Mouse (Mus musculus): ENCODE measurements around the gene Tuba1b. TPM values are rescaled to one million over a fixed set of nuclear protein-coding genes. Genes with fewer than 3 reads are reported as not detected.

Gene Tuba1b
- polyA plus RNA-seq, 1 experiment from 2014 or later, result 1,560 TPM

DNA sequence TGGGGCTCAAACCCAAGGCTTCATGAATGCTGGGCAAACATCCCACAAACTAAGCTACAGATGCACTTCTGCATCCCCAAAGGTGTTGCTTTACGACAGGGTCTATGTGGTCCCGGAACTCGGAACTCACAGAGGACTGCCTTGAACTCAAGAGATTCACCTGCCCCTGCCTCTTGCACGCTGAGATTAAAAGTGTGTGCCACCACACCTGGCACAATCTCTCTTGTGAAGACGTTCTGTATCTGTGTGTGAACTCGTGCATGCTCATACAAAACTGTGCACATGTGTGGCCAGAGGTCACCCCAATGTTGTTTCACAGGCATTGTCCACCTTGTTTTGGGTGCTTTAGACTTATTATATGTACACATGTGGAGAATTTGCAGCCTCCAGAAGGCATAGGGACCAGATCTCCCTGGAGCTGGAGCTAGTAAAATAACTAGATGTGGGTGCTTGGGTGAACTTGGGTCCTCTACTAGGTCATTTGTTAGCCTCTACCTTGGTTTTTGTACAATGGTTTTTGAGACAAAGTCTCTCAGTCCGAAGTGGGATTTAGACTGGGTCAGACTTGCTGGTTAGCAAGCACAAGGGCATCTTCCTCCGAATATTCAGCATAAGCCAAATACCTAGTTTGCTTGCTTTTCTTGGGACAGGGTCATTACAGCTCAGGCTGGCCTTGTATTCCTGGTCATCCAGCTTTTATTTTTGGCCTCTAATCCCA lies 4.2 kb downstream of the Tuba1b start:
- peak overlapping the region in 1 of 2 experiments; percentile 37; a peak in 1 of 4 replicates for H3K27ac ChIP-seq (replicated peaks in 1 of 2; ENCODE audit: control insufficient read depth in 1 of 2, insufficient read depth in 1 of 2, low read depth in 2 of 2, low read length in 2 of 2)
- H3K4me3 ChIP-seq (ENCODE audit: control insufficient read depth in 1 of 2, insufficient read depth in 1 of 2, low read depth in 1 of 2, low read length in 2 of 2), result no peak overlapping the region
- peaks cover 17% of the 10 kb centered on the region for H3K36me3 ChIP-seq (ENCODE audit: control insufficient read depth, insufficient read depth, low read length)
- H3K4me2 ChIP-seq (ENCODE audit: low read length), result no peak overlapping the region
- H3K27me3 ChIP-seq (ENCODE audit: control insufficient read depth, insufficient read depth, low read length), result no peaks in the 10 kb centered on the region
- no peaks in the 10 kb centered on the region for H3K9me3 ChIP-seq (ENCODE audit: control insufficient read depth, low read length)
- H3K4me1 ChIP-seq (ENCODE audit: control insufficient read depth in 2 of 2, insufficient read depth in 2 of 2, low read length in 2 of 2), result peaks cover 0 to 4% of the 10 kb centered on the region in 2 experiments; a peak in 2 of 4 replicates
- ATAC-seq (ENCODE audit: insufficient number of reproducible peaks, insufficient read depth, low FRiP score, low read depth), result no peak
- 51% methylated on average over 8 of the region's 8 CpGs for WGBS
- H3K9ac ChIP-seq (ENCODE audit: low read length), result no peak overlapping the region

DNA sequence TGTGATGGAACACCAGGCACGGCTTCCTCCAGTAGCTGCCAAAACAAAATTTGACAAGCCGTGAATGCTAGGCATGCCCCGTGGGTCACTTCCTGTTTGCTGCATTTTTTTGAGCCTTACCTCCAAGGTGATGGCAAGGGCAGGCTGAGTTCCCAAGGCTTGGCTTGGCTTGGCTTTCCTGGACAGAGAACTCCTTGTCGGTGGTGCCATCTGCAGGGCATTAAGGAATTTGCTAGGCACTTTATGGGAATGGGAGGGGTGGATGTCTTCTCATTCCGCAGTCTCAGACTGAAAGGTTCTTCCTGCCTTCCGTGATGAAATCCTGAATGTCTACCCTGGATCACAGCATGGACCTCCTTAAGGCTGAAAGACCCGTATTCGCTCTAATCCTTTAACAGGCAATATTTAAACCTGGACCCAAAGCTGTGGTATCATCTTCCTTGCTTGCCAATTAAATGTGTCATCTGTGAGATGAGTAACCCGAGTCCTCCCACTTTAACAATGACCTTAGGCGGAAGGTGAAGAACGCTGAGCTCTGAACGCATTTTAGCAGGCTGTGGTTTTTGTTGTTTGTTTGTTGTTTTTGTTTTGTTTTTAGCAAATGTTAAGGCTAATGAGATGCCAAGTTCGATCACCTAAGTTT lies 5.6 kb downstream of the Tuba1b start:
- peaks cover 0 to 4% of the 10 kb centered on the region in 2 experiments; a peak in 2 of 4 replicates for H3K4me1 ChIP-seq (ENCODE audit: control insufficient read depth in 2 of 2, insufficient read depth in 2 of 2, low read length in 2 of 2)
- H3K4me3 ChIP-seq (ENCODE audit: control insufficient read depth in 1 of 2, insufficient read depth in 1 of 2, low read depth in 1 of 2, low read length in 2 of 2), result no peak overlapping the region
- H3K9me3 ChIP-seq (ENCODE audit: control insufficient read depth, low read length), result no peaks in the 10 kb centered on the region
- ATAC-seq (ENCODE audit: insufficient number of reproducible peaks, insufficient read depth, low FRiP score, low read depth), result peak; percentile 61
- H3K36me3 ChIP-seq (ENCODE audit: control insufficient read depth, insufficient read depth, low read length), result peaks cover 17% of the 10 kb centered on the region
- no peaks in the 10 kb centered on the region for H3K27me3 ChIP-seq (ENCODE audit: control insufficient read depth, insufficient read depth, low read length)
- H3K9ac ChIP-seq (ENCODE audit: low read length), result peak overlapping the region; percentile 26; the same call in 1 of the 2 replicates
- WGBS, result 12% methylated on average over 13 of the region's 13 CpGs
- H3K27ac ChIP-seq (replicated peaks in 1 of 2; ENCODE audit: control insufficient read depth in 1 of 2, insufficient read depth in 1 of 2, low read depth in 2 of 2, low read length in 2 of 2), result peak overlapping the region; percentile 21 to 29; a peak in 3 of 4 replicates
- H3K4me2 ChIP-seq (ENCODE audit: low read length), result peak overlapping the region; percentile 46

- no peak for ATAC-seq (ENCODE audit: insufficient number of reproducible peaks, insufficient read depth, low FRiP score, low read depth)
- Histone ChIP-seq H3K36me3 (ENCODE audit: control insufficient read depth, insufficient read depth, low read length) (peaks cover 17% of the 10 kb centered on the region), H3K4me2 (ENCODE audit: low read length) (no peak overlapping the region), H3K4me1 (ENCODE audit: control insufficient read depth in 2 of 2, insufficient read depth in 2 of 2, low read length in 2 of 2) (peaks cover 0 to 4% of the 10 kb centered on the region in 2 experiments; a peak in 2 of 4 replicates), H3K4me3 (ENCODE audit: control insufficient read depth in 1 of 2, insufficient read depth in 1 of 2, low read depth in 1 of 2, low read length in 2 of 2) (no peak overlapping the region), H3K27me3 (ENCODE audit: control insufficient read depth, insufficient read depth, low read length) (no peaks in the 10 kb centered on the region), H3K9ac (ENCODE audit: low read length) (no peak overlapping the region), H3K9me3 (ENCODE audit: control insufficient read depth, low read length) (no peaks in the 10 kb centered on the region), H3K27ac (replicated peaks in 1 of 2; ENCODE audit: control insufficient read depth in 1 of 2, insufficient read depth in 1 of 2, low read depth in 2 of 2, low read length in 2 of 2) (no peak overlapping the region)
- 83% methylated on average over 5 of the region's 5 CpGs for WGBS
Measured at GRCm38 (mm10) chr15:98927566-98927965, 6.8 kb downstream of the Tuba1b start.

GRCm38 (mm10) chr15:98924682-98925081 lies 9.7 kb downstream of the Tuba1b start:
- no peaks in the 10 kb centered on the region for H3K9me3 ChIP-seq (ENCODE audit: control insufficient read depth, low read length)
- no peak overlapping the region for H3K4me3 ChIP-seq (ENCODE audit: control insufficient read depth in 1 of 2, insufficient read depth in 1 of 2, low read depth in 1 of 2, low read length in 2 of 2)
- no peaks in the 10 kb centered on the region; a peak in 1 of 4 replicates for H3K4me1 ChIP-seq (ENCODE audit: control insufficient read depth in 2 of 2, insufficient read depth in 2 of 2, low read length in 2 of 2)
- H3K27me3 ChIP-seq (ENCODE audit: control insufficient read depth, insufficient read depth, low read length), result no peaks in the 10 kb centered on the region
- no peak overlapping the region for H3K27ac ChIP-seq (replicated peaks in 1 of 2; ENCODE audit: control insufficient read depth in 1 of 2, insufficient read depth in 1 of 2, low read depth in 2 of 2, low read length in 2 of 2)
- H3K36me3 ChIP-seq (ENCODE audit: control insufficient read depth, insufficient read depth, low read length), result no peaks in the 10 kb centered on the region
- 60% methylated on average over 3 of the region's 3 CpGs for WGBS
- no peak overlapping the region for H3K4me2 ChIP-seq (ENCODE audit: low read length)
- no peak overlapping the region for H3K9ac ChIP-seq (ENCODE audit: low read length)
- no peak for ATAC-seq (ENCODE audit: insufficient number of reproducible peaks, insufficient read depth, low FRiP score, low read depth)

DNA sequence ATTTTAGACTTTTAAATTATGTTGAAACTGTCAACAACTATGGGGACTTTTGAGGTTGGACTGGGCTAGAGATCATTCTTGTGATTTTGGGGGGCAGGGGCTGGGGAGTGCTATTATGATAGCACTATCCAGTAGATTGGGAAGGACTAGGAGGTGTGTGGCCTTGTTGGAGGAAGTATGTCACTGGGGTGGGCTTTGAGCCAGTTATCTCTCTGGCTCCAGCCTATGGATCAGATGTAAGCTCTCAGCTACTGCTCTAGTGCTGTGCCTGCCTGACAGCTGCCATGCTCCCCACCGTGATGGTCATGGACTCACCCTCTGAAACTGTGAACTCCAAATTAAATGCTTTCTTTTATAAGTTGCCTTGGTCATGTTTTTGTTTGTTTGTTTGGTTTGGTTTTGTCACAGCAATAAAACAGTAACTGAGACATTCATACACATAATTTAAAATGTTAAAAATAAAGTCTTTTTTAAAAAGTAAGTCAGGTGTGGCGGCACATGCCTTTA lies 11.3 kb downstream of the Tuba1b start:
- Histone ChIP-seq H3K9ac (ENCODE audit: low read length) (no peak overlapping the region), H3K36me3 (ENCODE audit: control insufficient read depth, insufficient read depth, low read length) (no peaks in the 10 kb centered on the region), H3K27ac (replicated peaks in 1 of 2; ENCODE audit: control insufficient read depth in 1 of 2, insufficient read depth in 1 of 2, low read depth in 2 of 2, low read length in 2 of 2) (no peak overlapping the region), H3K4me3 (ENCODE audit: control insufficient read depth in 1 of 2, insufficient read depth in 1 of 2, low read depth in 1 of 2, low read length in 2 of 2) (no peak overlapping the region), H3K9me3 (ENCODE audit: control insufficient read depth, low read length) (no peaks in the 10 kb centered on the region), H3K4me1 (ENCODE audit: control insufficient read depth in 2 of 2, insufficient read depth in 2 of 2, low read length in 2 of 2) (no peaks in the 10 kb centered on the region), H3K27me3 (ENCODE audit: control insufficient read depth, insufficient read depth, low read length) (no peaks in the 10 kb centered on the region), H3K4me2 (ENCODE audit: low read length) (no peak overlapping the region)
- no peak for ATAC-seq (ENCODE audit: insufficient number of reproducible peaks, insufficient read depth, low FRiP score, low read depth)
- WGBS, result 74% methylated on average over 2 of the region's 2 CpGs

- Histone ChIP-seq H3K4me1 (ENCODE audit: control insufficient read depth in 2 of 2, insufficient read depth in 2 of 2, low read length in 2 of 2) (no peaks in the 10 kb centered on the region), H3K9me3 (ENCODE audit: control insufficient read depth, low read length) (no peaks in the 10 kb centered on the region), H3K27me3 (ENCODE audit: control insufficient read depth, insufficient read depth, low read length) (no peaks in the 10 kb centered on the region), H3K4me3 (ENCODE audit: control insufficient read depth in 1 of 2, insufficient read depth in 1 of 2, low read depth in 1 of 2, low read length in 2 of 2) (no peak overlapping the region), H3K36me3 (ENCODE audit: control insufficient read depth, insufficient read depth, low read length) (no peaks in the 10 kb centered on the region), H3K4me2 (ENCODE audit: low read length) (no peak overlapping the region), H3K9ac (ENCODE audit: low read length) (no peak overlapping the region), H3K27ac (replicated peaks in 1 of 2; ENCODE audit: control insufficient read depth in 1 of 2, insufficient read depth in 1 of 2, low read depth in 2 of 2, low read length in 2 of 2) (no peak overlapping the region)
- ATAC-seq (ENCODE audit: insufficient number of reproducible peaks, insufficient read depth, low FRiP score, low read depth), result no peak
- 44% methylated on average over 3 of the region's 3 CpGs for WGBS
Measured at GRCm38 (mm10) chr15:98922581-98922980, 11.8 kb downstream of the Tuba1b start.

- no peak for ATAC-seq (ENCODE audit: insufficient number of reproducible peaks, insufficient read depth, low FRiP score, low read depth)
- no peaks in the 10 kb centered on the region for H3K36me3 ChIP-seq (ENCODE audit: control insufficient read depth, insufficient read depth, low read length)
Measured at GRCm38 (mm10) chr15:98921510-98921909, 12.9 kb downstream of the Tuba1b start.

More at GRCm38 (mm10) chr15:98921510-98921909, 12.9 kb downstream of the Tuba1b start:
- peaks cover 0 to 6% of the 10 kb centered on the region in 2 experiments; a peak in 2 of 4 replicates for H3K4me1 ChIP-seq (ENCODE audit: control insufficient read depth in 2 of 2, insufficient read depth in 2 of 2, low read length in 2 of 2)
- H3K4me3 ChIP-seq (ENCODE audit: control insufficient read depth in 1 of 2, insufficient read depth in 1 of 2, low read depth in 1 of 2, low read length in 2 of 2), result no peak overlapping the region
- H3K27me3 ChIP-seq (ENCODE audit: control insufficient read depth, insufficient read depth, low read length), result no peaks in the 10 kb centered on the region
- H3K27ac ChIP-seq (replicated peaks in 1 of 2; ENCODE audit: control insufficient read depth in 1 of 2, insufficient read depth in 1 of 2, low read depth in 2 of 2, low read length in 2 of 2), result no peak overlapping the region
- no peaks in the 10 kb centered on the region for H3K9me3 ChIP-seq (ENCODE audit: control insufficient read depth, low read length)
- no peak overlapping the region for H3K9ac ChIP-seq (ENCODE audit: low read length)
- no peak overlapping the region for H3K4me2 ChIP-seq (ENCODE audit: low read length)
- whole genome bisulfite sequencing, result 83% methylated on average over 5 of the region's 5 CpGs
